Mouse (Mus musculus): Measurements from ENCODE around the gene Ptpn18. TPM values are rescaled to one million over a fixed set of nuclear protein-coding genes. Genes with fewer than 3 reads are reported as not detected.

The Ptpn18 gene
- 280 and 349 TPM in 2 replicates for polyA plus RNA-seq (2012; rRNA removed; ENCODE audit: low replicate concordance)

DNA sequence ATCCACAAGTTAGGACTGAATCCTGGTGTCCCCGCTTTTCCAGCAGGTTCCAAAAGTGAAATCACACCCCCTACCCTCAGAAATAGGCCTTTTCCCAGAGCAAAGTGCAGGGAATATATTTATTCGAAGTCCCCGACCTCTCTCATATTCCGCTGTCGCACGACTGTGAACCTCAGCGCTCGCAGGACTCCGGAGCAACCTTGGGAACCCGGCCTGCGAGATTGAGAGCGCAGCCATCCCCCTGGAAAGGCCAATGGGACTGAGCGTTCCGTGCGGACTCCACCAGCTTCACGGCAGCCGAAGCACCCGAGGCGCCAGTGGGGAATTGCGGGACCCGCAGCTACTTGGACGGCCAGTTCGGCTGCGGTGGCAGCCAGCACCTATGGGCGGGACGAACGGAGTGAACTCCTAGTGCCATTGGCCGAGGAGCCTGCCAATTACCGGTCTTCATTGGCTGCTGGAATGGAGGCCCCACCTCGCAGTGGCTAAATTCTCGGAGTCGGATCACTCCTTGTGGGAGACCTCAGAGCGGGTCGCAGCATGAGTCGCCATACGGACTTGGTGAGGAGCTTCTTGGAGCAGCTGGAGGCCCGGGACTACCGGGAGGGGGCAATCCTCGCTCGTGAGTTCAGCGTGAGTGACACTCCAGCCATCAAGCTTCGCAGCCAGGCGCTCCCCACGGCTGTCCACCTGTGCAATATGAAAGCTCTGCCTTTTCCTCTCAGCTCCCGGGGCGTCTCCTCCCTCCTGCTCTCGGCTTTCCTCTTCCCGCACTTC is at the start of gene Ptpn18:
Ptpn18 (plus strand) TSS at position 479 of the 777 bp plus-strand sequence.

DNA sequence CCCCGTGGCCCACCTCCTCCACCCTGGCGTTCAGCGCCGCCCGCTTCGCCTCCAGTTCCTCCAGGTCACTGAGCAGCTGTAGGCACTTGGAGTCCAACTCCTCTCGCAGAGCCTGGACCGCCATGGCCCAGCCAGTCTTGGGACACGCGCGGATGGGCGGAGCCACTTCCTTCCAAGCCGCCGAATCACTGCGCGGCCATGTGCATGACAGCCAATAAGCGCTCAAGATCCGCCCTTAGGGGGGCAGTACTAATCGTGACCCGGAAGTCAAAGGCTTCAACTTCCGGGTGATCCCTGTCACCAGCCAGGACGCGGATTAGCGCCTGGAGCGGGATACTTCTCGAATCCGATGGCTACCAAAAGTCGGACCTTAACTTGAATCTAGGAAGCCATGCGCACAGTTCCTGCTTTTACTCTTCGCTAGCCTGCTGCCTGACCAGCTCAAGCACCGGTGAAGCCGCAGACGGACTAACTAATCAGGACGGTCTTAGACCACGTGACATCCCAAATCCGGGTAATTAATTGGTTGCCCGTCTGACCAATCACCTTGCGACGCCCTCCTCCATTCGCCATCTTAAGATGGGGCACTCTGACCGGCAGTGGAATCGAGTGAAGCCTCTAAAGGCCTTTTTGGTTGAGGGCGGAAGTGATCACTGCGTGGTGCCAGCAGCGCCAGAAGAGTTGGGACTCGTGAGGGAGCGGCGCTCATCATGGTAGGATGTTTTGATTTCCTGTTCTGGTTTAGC is 20.2 kb upstream of the Ptpn18 start, which contains the start of the genes Ccdc115 and Imp4:
Ccdc115 (minus strand) TSS at position 458 of the 746 bp plus-strand sequence.
Imp4 (plus strand) TSS at position 637 of the 746 bp plus-strand sequence.

Other genes starting within 250 kb of the Ptpn18 start
- 8.9 and 10.3 TPM in 2 replicates for gene Ccdc115, start 20.1 kb upstream of the Ptpn18 start, polyA plus RNA-seq (2012; rRNA removed; ENCODE audit: low replicate concordance)
- 31.4 and 35.7 TPM in 2 replicates for gene Imp4, start 19.9 kb upstream of the Ptpn18 start, polyA plus RNA-seq (2012; rRNA removed; ENCODE audit: low replicate concordance)
- gene Prss39, start 38.6 kb downstream of the Ptpn18 start, polyA plus RNA-seq (2012; rRNA removed; ENCODE audit: low replicate concordance) = not detected in 2 replicates
- not detected in 2 replicates for gene Cfc1, start 75.9 kb downstream of the Ptpn18 start, polyA plus RNA-seq (2012; rRNA removed; ENCODE audit: low replicate concordance)
- gene Prss40, start 101.2 kb downstream of the Ptpn18 start, polyA plus RNA-seq (2012; rRNA removed; ENCODE audit: low replicate concordance) = not detected in 2 replicates
- 0.02 and 0.04 TPM in 2 replicates for gene Amer3, start 119.9 kb downstream of the Ptpn18 start, polyA plus RNA-seq (2012; rRNA removed; ENCODE audit: low replicate concordance)